Mouse (Mus musculus) kidney, postnatal 4 days (tissue): Measurements from ENCODE around the gene 4930583I09Rik.

ENCODE experiments used
- DNase-seq, 2 experiments: peaks; one replicate each; pipeline ENCODE4 v3.0.0; 2021; ENCODE audit warnings: mixed read lengths in 2 of 2

Gene 4930583I09Rik

GRCm38 (mm10) chr17:64835928-64836327 is at the start of gene 4930583I09Rik:
TSS of gene 4930583I09Rik (minus strand) at chr17:64836071.
- no peak for DNase-seq

GRCm38 (mm10) chr17:64876111-64876510 is 40.2 kb upstream of the 4930583I09Rik start:
- no peak for DNase-seq

- peak; percentile 65 to 71 for DNase-seq
Observed at GRCm38 (mm10) chr17:64873651-64874072, 37.8 kb upstream of the 4930583I09Rik start.

- DNase-seq = no peak
Observed at GRCm38 (mm10) chr17:64863817-64864216, 27.9 kb upstream of the 4930583I09Rik start.

- DNase-seq = no peak
Observed at GRCm38 (mm10) chr17:64860963-64861362, 25.1 kb upstream of the 4930583I09Rik start.

- no peak for DNase-seq
Observed at GRCm38 (mm10) chr17:64858848-64859247, 23.0 kb upstream of the 4930583I09Rik start.

- DNase-seq = no peak
Observed at GRCm38 (mm10) chr17:64848031-64848430, 12.2 kb upstream of the 4930583I09Rik start.

- DNase-seq = no peak
Observed at GRCm38 (mm10) chr17:64846654-64847053, 10.8 kb upstream of the 4930583I09Rik start.

- no peak for DNase-seq
Observed at GRCm38 (mm10) chr17:64836892-64837291, 1.0 kb upstream of the 4930583I09Rik start.

GRCm38 (mm10) chr17:64836352-64836751 is 481 bp upstream of the 4930583I09Rik start:
- DNase-seq = no peak

- DNase-seq = no peak
Observed at GRCm38 (mm10) chr17:64833906-64834490, 1.9 kb downstream of the 4930583I09Rik start.

GRCm38 (mm10) chr17:64833071-64833470 is 2.8 kb downstream of the 4930583I09Rik start:
- DNase-seq = no peak

GRCm38 (mm10) chr17:64827482-64827881 is 8.4 kb downstream of the 4930583I09Rik start:
- no peak for DNase-seq

- DNase-seq = no peak
Observed at GRCm38 (mm10) chr17:64826843-64827242, 9.0 kb downstream of the 4930583I09Rik start.

GRCm38 (mm10) chr17:64822561-64822960 is 13.3 kb downstream of the 4930583I09Rik start:
- no peak for DNase-seq

GRCm38 (mm10) chr17:64820841-64821593 is 14.9 kb downstream of the 4930583I09Rik start:
- no peak for DNase-seq

GRCm38 (mm10) chr17:64816298-64816697 is 19.6 kb downstream of the 4930583I09Rik start:
- no peak for DNase-seq

GRCm38 (mm10) chr17:64815806-64816205 is 20.1 kb downstream of the 4930583I09Rik start:
- no peak for DNase-seq

GRCm38 (mm10) chr17:64813568-64813967 is 22.3 kb downstream of the 4930583I09Rik start:
- no peak for DNase-seq

- no peak for DNase-seq
Observed at GRCm38 (mm10) chr17:64806035-64806589, 29.8 kb downstream of the 4930583I09Rik start.

- DNase-seq = no peak
Observed at GRCm38 (mm10) chr17:64804375-64805124, 31.3 kb downstream of the 4930583I09Rik start.

GRCm38 (mm10) chr17:64802956-64803275 is 33.0 kb downstream of the 4930583I09Rik start:
- DNase-seq = no peak
